Mouse (Mus musculus) R1 (cell line): Measurements from ENCODE around the gene Arid1b.

Experiments used
- DNase-seq: peaks from one replicate; pipeline ENCODE4 v3.0.0-alpha.2; 2018; ENCODE audit warnings: low read depth, low spot score

Gene Arid1b

GRCm38 (mm10) chr17:5277137-5277871 lies 283.2 kb downstream of the Arid1b start:
- no peak for DNase-seq

- DNase-seq, result no peak
These were observed 286.4 kb downstream of the Arid1b start for GRCm38 (mm10) chr17:5280499-5281053.

DNA sequence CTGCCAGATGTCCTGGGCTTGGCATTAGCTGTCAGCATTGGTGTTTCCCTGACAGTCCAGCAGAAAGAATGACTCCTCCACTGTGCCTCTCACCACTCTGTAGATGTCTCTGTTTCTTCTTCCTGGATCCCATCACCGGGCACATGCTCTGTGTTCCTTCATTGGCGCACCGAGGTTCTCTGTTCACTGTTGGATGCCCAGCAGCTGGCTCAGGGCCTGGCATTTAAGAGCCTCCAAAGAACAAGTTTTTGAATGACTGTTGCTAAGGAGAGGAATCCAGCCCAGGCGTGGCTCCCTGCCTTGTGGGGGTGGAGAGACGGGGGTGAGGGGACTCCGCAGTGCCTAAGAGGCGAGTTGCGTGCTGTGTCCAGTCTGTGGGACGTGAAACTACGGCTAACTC lies 290.7 kb downstream of the Arid1b start:
- DNase-seq, result no peak

DNA sequence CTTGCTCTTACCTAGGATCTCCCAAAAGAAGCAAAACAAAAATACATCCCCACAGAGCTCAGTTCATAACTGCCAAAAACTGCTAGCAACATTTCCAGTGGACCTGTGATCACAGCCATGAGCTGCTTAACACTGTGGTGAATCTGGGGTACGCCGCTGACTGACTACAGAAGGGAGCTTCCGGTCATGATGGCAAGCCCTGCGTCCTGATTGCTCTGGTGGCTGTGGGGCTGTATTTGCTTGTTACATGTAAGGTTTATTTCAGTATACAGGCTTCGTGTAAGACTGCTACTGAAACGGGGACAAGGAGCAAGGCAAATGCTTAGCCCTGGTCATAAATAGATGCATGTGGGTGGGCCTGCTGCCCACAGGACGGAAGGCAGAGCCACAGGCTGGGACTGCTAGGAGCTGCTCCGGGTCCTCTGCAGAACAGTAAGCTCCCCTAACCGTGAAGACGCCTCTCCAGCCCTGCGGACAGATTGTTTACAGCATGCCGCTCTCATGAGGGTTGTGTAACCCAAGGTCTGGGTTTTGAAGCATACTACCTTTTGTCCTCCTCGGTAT lies 291.8 kb downstream of the Arid1b start:
- DNase-seq, result no peak

- DNase-seq, result no peak
These were observed 292.6 kb downstream of the Arid1b start for GRCm38 (mm10) chr17:5286571-5287209.

DNA sequence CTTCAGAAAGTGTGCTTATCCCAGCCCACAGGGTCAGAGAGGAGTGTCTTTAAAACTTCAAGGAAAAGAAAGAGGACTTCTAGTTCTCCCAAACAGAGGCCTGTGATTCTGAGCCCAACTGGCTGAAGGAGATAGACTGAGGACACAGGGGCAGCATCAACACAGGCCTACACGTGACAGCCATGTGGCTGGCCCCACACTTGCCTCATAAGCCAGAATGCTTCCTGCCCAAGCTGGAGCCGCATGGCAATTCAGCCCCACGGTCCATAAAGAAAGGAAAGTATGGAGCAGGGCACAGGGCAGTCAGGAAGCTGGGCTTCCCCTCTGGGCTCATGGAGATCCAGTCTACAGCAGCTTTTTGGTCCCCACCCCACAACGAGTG lies 293.1 kb downstream of the Arid1b start:
- DNase-seq, result no peak

DNA sequence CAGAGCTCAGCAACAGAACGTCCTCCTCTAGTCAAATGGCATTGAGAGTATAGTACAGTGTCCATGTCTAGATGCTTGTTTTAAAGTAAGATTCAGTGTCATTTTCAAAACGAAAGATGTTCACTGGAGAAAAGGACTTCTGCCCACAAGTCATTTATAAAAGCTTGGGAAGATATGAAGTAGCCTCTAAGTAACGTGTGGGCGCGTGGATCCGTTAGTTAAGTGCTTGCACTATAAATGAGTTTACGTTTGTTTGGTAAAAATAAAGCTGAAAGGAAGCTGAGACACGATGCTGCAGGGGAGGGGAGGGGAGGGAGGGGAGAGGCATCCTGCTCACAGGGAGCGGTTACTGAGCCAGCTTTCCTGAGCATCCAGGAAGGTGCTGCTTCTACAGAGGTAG lies 293.5 kb downstream of the Arid1b start:
- no peak for DNase-seq

DNA sequence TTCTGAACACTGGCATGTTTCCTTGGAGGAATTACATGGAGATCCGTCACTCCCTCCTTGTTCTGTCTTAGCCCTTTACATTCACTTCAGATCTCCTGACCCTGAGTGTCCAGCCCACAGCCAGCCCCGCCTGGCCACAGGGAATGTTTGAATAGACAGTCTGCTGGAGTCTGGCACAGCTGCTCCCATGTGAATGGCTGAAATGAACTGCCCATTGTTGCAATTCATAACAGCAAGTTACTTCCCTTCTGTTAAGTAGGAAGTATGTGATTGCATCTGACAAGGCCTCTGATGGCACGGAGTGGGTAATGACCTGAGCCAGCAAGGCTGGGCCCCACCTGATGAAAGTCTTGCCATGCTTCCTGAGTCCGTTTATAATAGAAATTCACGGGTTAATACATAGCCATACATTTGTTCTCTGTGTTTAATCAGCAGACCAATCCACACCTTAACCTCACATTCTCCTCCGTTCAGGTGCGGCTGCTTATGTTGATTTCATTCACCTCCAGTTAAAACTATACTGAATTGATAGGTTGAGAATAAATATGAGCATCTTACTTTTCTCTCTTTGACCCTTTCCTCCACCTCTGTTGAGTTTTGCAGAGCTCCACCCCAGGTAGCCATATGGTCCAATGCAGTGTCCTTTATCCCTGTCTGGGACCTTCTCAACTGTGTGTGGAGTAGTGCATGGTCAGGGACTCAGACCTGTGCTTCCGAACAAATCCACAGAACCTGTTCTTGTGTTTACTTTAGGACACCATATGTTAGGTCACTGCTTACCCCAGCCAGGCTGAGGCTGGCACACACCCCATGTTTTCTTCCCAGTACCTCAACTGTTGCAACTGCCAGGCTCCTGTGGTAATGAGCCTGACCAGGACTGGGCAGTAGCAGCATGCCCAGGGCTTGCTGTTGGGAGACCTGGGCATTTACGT lies 299.8 kb downstream of the Arid1b start:
- DNase-seq, result no peak

GRCm38 (mm10) chr17:5295086-5295947 lies 301.2 kb downstream of the Arid1b start:
- DNase-seq, result peak; percentile 85

- no peak for DNase-seq
These were observed 301.8 kb downstream of the Arid1b start for GRCm38 (mm10) chr17:5295948-5296262.

DNA sequence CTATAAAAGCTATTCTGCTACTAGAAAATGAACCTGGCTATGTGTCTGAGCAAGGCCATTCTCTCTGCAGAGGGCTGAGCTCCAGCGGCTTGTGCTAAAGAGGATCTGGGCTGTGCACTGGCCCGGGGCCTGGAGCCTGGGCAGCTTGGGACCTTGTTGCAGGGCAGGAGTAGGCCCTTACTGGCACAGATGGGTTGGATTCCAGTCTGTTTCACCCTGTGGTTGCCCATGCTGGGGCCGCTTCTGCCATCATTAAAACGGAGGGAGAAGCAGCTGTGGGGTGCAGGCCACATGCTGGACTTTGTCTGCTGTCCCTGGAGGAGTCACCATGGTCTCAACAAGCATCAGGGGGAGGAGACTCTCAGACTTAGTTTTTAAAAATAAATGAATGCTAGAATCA lies 303.4 kb downstream of the Arid1b start:
- DNase-seq, result no peak

DNA sequence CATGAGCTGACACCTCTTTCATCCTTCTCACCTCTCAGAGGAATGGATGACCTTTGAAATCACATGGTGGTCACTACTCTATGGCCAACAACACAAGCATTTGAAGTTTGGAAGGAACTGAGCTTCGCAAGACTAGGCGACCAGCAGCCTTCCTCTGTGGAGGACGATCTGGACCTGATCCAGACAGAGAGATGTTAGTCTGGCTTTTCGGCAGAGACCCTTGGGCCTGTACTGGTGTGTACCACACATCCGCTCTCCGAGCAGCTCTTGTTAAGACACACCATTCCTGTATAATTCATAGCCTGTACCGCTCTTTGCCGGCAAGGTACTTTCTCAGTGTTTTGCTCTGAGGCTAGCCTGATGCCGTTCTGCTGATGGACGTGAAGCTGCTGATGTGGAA lies 303.9 kb downstream of the Arid1b start:
- DNase-seq, result no peak

GRCm38 (mm10) chr17:5298891-5299559 lies 304.9 kb downstream of the Arid1b start:
- DNase-seq, result no peak

DNA sequence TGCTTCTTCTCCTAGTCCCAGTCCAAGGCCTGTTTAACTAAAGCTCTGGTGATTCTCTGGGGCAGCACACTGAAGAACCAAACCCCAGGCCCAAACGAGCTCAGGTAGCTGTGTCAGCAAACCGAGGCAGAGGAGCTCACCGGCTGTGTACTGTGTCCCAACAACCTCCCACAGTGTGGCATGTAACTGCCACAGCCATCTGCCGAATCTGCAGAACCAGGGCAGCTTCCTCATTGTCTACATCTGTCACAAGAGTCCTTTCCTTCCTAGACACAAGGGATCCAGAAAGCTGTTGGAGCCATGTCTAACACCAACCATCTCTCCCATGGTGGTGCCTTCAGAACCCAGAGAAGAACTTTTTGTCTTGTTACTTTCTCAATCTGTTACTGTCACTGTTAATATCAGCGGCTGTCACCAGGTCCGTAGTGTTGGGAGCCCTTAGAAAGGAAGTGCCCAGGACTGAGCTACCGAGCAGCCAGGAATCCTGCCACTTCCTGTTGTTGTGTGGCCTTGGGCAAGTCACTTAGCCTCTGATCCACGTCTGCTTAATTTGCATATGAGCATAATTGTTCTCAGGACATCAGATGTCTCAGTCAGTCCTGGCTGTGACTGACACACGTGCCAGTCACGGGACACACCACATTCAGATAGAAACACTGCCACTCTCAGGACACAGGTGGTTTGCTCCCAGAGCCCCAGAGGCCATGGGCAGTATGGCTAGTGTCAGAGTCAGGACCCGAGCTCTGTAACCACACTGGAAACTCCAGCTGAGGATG lies 309.0 kb downstream of the Arid1b start:
- peak; percentile 37 for DNase-seq

DNA sequence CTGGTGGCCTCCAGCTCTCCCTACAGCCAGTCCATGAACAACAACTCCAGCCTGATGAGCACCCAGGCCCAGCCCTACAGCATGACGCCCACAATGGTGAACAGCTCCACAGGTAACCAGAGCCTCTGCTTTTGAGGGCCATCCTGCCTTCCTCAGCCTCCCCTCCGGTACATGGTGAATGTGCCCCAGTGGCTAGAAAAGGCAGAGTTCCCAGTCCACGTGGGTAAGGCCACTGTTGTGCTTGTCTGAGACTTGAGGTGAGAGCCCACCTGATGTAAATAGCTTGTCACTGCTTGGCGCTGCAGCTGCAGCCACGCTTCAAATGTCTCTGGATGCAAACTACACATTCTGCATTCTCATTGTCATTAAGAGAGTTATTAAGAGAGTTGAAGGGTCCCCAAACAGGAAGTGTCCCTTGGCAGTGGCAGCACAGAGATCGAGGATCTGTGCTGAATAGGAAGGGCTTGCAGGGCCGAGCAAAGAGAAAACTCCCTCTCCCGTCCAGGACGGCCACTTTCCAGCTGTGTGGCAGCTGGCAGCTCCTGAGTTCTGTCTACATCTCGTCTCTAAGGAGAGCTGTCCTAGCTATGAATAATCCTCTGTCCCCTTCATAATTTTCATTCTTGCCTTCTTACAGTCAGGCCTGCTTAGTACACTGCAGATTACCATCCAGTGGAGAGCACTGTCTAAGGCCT lies 311.8 kb downstream of the Arid1b start:
- no peak for DNase-seq

DNA sequence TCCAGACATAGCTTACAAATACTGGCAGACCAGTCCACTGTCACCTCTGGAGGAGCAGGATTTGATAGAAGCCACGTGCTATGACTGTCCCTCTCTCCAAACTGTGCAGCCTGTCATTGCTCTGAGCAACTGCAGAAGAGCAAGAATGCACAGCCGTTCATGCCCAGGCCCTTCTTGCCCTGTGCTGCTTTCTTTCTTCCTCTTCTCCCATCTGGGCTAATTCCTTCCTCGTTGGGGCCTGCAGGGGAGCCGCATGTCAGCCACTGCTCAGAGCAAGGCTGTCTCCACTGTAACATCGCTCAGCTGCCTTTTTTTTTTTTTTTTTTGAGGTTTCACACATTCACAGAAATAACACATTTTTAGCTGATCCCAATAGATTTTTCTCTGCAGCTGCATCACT lies 315.8 kb downstream of the Arid1b start:
- no peak for DNase-seq

DNA sequence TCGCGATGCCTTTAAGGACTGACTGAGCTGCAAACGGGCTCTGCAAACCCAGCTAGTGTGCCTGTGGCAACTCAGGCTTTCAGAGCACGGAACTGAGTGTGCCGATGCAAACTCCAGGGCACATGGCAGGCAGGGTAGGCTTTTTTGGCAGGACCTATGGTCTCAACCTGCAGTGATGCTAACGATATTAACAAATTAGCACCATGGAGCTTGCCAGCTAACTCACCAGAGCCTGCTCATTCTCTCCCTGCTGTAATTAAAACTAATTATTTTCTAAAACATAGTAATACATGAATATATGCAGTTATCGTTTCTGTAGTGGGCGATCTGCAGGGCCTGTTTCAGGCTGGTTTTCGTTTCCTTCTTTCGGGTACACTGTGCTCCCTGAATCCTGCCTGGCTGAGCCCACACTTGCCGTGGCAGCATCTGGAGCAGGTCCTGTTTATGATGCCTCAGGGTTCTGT lies 316.3 kb downstream of the Arid1b start:
- DNase-seq, result no peak

GRCm38 (mm10) chr17:5311062-5311461 lies 316.9 kb downstream of the Arid1b start:
- DNase-seq, result no peak

GRCm38 (mm10) chr17:5312307-5312706 lies 318.2 kb downstream of the Arid1b start:
- DNase-seq, result no peak
